Mouse (Mus musculus) layer of hippocampus, adult 18-20 months (tissue): ENCODE data around the gene Klhl35. TPM values are rescaled to one million over a fixed set of nuclear protein-coding genes. Genes with fewer than 3 reads are reported as not detected.
A peak's percentile ranks its signal among the peaks of the same experiment; 100 is the strongest.

Experiments used
- DNase-seq, 2 experiments: peaks; one replicate each; pipeline ENCODE4 v3.0.0; 2022; ENCODE audit warnings: low spot score in 2 of 2
- total RNA-seq, 2 experiments: library from RNA; stranded (reverse); gene quantifications; 2 replicates each; pipeline ENCODE4 v1.2.3; 2021

The Klhl35 gene
- total RNA-seq, 2 experiments from 2014 or later = 2.2 to 2.3 TPM

DNA sequence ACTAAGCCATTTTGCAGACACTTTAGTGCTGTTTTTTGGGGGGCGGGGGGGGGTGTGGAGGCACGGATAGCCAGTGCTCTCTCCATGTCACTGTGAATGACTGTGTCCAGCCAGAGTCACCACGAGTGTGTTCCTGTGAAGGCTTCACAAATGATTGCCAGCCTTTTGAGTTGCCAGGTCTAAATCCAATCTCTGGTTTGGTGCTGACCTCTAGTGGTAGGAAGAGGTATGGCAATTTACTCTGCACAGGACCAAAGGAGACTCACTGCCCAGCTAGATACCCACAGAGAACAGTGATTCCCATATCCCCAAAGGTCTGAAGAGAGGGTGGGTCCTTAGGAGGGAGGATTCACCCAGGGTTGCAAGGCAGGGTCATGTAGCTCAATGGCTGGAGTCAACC lies 15.1 kb upstream of the Klhl35 start:
- DNase-seq = peak; percentile 69 to 93

DNA sequence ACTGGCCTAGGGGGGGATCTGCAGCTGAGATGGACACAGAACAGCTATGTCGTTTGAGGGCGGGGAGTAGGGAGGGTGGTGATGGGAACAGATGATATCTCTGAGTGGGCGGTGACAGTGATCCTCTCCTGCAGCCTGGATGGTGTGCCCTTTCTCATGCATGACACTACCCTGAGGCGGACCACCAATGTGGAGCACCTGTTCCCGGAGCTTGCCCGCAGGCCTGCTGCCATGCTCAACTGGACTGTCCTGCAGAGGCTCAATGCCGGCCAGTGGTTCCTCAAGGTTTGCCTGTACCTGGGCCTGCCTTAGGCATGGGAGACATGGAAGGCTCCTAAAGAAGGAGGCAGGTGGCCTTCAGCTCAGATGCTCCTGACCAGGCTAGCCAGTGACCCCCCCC lies 12.9 kb upstream of the Klhl35 start:
- no peak for DNase-seq

DNA sequence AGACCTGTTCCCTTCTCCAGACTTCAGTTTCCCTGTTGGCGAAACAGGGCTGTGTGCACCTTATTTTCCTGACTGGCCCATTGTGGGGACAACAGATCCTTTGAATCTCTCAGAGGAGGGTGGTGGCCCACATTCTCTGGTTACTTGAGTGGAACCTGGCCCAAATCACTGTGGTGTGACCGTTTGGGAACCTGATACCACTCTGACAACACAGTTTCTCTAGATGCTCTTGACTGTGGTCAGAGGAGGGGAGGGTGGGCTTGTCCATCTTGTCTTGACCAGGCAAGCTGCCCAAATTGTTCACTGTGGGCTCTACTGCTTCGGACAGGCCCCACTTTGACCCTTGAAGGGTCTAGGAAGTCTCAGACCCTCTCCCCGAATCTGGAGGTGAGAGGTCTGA lies 11.8 kb upstream of the Klhl35 start:
- DNase-seq = no peak

DNA sequence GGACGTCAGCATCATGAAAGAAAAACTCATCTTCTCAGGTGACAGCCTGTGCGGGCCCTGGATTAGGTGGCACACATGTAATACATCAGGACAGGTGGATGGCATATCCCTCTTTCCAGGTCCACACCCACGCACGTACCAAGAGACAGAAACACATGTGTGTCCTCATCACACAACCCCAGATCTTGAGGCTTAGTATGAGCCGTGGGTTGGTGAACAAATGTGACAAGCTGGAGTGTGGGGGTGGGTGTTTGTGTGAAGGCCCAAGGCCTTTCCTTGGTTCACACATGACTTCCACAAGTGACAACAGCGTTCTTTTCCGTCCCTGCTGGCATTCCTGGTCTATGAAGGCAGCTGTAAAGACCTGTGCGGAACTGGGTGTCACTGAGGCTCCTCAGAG lies 7.0 kb upstream of the Klhl35 start:
- DNase-seq = peak in 1 of 2 experiments; percentile 68

DNA sequence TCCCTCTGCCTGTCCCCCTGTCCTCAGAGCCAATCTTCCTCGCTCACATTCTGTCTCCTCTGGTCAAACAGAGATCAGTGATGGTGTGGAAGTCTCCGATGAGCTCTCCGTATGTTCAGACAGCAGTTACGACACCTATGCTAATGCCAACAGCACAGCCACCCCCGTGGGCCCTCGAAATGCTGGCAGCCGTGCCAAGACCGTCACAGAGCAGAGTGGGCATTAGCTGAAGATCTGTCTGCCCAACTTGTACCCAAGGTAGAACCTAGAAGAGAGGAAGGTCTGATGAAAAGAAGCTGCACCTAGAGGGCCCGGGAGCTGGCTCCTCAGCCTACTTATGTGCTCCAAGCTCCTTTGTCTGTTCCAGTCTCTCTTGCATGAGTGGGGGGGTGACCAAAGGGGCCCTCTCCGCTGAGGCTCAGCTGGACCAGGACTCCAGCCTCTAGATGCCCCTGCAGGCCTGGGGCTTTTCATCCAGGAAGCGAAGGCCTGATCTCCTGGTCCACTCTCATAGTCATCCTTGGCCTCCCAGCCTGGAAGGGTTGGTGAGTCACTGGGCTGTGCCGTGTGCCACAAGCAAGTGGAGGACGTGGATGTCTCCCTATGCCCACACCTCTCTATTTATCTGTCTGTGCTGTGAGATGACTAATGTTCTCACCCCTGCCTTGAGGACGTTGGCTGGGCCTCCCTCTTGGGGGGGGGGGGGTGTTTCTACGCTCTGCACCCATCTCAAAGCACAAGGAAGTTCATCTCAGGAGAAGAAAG lies 5.7 kb upstream of the Klhl35 start:
- DNase-seq = no peak

DNA sequence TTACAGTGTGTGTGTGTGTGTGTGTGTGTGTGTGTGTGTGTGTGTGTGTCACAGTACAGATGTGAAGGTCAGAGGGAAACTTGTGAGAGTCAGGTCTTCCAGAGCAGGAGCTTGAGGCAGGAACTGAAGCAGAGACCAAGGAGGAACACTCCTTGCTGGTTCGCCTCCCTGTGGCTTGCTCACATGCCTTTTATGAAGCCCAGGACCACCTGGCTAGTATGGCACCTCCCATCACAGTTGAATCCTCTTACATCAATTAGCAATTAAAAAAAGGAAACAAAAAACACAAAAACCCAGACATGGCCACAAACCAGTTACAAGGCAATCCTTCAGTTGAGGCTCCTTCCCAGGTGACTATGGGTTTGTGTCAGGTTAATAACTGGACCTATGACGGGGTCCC lies 2.7 kb upstream of the Klhl35 start:
- DNase-seq = no peak

DNA sequence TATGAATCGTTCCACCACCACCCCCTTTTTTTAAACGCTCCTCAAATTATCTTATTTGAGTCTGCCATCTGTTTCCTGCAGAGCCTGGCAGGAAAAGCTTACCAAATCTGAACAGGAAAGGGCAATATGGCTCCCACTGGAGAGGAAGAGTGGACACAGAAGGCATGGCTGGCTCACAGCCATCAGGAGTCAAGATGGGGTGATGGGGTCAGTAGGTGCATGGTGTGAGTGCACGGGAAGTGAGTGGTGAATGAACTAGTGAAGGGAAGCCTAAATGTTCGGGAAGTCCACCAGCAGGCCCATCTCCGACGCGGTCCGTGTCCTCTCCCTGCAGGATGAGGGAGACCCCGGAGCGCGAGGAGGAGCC lies 2.1 kb downstream of the Klhl35 start:
- DNase-seq = peak in 1 of 2 experiments; percentile 62

DNA sequence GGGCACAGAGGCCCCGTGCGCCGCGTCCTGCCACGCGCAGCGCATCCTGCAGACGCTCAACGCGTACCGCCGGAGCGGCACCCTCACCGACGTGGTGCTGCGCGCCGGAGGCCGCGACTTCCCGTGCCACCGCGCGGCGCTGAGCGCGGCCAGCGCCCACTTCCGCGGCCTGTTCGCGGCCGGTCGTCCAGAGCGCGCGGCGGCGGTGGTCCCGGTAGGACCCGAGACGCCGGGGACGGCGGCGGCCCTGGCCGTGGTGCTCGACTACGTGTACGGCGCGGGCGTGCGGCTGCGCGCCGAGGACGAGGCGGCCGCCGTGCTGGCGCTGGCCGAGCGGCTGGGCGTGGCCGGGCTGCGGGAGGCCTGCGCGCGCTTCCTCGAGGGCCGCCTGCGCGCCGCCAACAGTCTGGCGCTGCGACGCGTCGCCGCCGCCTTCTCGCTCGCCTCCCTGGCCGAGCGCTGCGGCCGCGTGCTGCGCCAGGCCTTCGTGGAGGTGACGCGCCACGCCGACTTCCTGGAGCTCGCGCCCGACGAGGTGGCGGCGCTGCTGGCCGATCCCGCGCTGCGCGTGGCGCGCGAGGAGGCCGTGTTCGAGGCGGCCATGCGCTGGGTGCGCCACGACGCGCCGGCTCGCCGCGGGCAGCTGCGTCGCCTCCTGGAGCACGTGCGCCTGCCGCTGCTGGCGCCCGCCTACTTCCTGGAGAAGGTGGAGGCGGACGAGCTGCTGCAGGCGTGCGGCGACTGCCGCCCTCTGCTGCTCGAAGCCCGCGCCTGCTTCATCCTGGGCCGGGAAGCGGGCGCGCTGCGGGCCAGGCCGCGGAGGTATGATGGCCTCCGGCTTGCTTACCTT lies 2.7 kb downstream of the Klhl35 start:
- DNase-seq = peak; percentile 73 to 74

DNA sequence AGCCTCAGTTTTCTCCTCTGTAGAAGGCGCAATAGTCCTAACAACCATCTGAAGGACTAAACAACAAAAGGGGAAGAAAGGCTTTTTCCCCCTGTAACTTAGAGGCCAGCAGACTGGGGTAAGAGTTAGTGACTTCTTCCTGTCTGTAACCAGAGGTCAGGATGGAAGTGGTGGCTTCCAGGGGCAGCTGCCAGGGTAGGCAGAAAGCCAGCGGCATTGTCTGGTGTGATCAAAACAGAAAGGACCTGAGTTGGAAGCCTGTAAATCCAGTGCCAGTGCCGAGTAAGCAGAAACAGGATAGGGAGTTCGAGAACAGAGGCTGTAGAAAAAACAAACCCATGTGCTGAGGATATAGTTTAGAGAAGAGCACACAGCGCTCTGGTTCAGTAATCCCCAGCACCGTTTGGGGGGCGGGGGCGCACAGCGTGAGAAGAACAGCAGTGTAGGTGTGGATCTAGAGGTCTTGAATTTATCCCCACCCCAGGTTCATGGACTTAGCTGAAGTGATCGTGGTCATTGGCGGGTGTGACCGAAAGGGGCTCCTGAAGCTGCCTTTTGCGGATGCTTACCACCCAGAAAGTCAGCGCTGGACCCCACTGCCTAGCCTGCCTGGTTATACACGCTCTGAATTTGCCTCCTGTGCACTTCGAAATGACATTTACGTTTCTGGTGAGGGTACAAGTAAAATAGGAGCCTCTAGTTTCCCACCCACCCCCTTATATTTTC lies 4.0 kb downstream of the Klhl35 start:
- DNase-seq = no peak

DNA sequence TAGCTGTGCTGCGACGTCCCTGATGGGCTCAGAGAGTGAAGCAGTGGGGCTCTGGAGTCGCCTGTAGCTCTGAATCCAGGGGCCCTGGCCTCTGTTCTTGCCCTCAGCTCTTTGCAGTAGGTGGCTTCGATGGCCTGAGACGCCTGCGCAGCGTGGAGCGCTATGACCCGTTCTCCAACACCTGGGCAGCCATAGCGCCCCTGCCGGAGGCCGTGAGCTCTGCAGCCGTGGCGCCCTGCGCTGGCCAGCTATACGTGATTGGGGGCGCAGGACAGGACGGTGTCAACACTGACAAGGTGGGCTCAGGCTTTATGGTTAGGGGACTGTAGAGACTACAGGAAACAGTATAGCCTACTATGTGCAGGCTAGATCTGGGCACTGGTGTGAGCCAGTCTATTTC lies 5.8 kb downstream of the Klhl35 start:
- no peak for DNase-seq

DNA sequence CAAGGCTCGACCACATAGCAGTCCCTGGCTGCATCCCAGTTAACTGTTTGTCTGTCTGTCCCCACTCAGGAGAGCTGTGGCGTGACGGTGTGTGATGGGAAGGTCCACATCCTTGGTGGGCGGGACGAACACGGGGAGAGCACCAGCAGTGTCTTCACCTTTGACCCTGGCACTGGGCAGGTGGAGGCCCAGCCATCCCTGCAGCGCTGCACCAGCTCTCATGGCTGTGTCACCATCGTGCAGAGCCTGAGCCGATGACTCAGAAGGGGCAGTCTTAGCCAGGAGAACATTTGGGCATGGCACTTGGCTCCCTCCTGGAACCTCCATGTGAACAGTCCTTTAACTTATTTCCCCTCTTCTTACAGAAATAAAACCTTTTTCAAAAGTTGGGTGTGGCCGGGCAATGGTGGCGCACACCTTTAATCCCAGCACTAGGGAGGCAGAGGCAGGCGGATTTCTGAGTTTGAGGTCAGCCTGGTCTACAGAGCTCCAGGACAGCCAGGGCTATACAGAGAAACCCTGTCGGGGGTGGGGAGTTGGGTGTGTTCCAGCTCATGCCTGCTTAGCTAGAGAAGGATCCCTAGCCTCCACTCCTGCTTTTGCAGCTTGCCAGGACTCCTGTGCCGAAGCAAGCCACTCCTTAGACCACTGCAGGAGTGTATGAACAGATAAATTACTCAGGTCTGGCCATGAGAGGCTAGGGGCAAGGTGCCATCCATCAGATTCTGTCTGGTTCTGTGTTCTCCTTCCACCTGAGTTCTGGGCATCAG lies 8.0 kb downstream of the Klhl35 start:
- no peak for DNase-seq

DNA sequence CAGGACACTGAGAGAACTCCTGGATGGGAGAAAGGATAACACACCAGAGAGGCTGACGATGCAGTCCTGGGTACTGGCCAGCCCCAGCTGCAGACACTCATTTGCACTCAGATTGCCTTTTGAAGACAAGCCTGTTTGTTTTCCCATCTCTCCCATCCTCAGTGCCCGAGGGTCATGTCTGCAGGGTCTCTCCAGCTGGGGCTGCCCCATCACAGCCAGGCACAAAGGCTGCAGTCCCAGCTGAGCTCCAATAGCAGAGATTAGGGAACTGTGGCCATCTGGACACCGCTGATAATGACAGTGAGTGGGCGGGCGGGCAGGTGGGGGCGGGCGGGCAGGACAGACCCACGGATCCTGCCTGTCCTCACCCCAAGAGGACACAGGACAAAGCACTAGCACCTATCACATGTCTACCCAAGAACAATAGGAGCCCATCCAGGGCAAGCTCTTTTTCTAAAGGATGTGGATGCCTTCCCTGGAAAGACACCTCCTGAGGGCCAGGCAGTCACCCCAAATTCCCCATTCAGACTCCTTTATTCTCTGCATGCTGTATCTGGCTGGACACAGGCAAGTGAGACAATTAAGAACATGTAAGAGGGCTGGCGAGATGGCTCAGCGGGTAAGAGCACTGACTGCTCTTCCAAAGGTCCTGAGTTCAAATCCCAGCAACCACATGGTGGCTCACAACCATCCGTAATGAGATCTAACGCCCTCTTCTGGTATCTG lies 9.2 kb downstream of the Klhl35 start:
- DNase-seq = peak in 1 of 2 experiments; percentile 39

DNA sequence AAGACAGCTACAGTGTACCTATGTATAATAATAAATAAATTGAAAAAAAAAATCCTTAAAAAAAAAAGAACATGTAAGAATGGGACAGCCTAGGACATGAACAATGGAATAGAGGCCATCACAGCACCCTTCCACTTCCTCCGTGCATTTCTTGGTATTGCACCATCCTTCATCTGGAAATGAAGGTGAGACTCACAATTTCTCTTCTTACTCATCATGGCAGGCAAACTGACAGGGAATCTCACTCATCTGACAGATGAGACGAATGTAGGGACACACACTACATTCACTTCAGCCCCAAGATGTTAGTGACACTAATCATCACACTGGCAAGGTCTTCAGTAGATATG lies 9.7 kb downstream of the Klhl35 start:
- DNase-seq = no peak

DNA sequence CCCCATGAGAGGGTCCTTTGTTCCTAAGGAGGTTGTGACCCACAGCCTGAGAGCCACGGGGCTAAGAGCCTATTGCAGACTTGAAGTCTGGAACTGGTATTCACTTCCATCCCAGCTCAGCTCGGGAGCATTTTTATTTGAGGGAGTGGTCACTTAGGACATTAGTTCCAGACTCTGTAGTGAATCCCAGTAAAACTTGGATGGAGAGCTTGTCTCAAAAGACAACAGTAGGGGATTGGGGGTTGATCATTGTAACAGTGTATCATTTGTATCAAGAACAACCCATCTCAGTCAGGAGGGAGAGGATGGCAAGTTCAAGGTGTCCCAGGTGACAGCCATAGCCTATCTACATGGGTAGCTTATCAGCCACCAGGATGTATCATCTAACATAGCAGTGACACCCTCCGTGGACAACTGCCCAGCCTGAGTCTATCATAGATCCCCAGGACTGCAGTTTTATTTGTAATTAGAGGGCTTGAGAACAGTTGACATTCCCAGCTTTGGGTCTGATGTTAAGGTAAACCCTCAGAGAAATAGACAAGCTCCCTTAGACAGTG lies 10.8 kb downstream of the Klhl35 start:
- DNase-seq = no peak

DNA sequence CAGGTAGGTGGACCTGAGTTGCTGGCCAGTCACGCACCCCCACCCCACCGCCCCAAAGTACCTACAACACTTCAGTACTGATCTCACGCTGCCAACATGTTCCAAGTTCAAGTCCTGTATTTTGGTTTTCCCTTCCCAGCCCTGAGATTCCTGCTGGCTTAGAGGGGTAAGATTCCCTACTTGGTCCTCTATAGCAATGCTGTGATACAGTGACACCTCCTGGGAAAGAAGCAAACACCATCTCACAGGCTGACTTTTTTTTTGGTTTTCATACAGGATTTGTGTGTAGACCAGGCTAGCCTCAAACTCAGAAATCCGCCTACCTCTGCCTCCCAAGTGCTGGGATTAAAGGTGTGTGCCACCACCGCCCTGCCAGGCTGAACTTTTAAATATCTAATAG lies 11.4 kb downstream of the Klhl35 start:
- DNase-seq = no peak

DNA sequence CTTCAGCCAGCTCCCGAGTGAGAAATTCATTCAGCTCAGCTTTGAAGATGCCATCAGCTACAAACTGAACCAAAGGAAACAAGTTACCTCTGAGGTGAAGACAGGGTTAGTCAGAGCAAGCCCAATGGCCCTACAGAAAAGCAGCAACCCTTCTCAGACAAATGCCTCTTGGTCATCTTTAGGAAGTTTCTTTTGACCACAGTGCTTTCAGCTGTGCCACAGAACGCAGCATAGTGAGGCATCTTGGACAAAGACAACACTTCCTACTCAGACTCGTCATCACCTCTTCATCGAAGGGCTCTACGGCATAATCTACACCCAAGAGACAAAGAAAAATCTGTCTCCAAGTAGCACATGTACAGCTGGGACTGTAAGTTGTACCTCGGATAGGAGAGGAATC lies 16.8 kb downstream of the Klhl35 start:
- no peak for DNase-seq

DNA sequence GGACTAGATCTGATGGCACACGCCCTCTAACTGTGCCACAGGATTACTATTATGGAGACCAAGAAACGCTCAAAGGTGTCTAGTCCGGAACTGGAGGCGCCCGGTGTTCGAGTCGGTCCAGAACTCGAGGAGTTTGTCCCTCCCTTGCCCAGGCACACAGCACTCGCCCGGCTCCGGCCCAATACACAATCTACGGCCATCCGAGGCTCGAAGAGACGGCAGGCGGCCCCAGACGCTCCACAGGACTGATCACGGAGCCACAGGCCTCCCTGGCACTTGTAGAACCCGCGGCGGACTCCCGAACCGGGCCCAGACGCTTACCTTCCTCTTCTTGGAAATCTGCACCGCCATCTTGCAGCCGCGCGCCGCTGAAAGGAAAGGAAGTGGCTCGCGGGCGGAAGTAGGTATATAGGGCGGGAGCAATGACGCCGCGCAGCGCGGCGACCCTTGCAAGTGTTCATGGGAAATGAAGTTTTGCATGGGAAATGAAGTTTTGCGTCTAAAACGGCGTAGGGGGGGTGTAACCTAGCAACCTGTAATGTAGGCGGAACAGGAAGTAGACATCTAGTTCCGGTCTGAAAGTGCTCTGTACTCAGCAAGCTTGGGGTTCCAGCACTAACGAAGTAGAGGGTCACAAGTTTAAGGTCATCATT lies 17.6 kb downstream of the Klhl35 start, which contains the start of gene Rps3:
Rps3 (minus strand) TSS at position 468 of the 653 bp plus-strand sequence.
- DNase-seq = peak; percentile 94 to 99

DNA sequence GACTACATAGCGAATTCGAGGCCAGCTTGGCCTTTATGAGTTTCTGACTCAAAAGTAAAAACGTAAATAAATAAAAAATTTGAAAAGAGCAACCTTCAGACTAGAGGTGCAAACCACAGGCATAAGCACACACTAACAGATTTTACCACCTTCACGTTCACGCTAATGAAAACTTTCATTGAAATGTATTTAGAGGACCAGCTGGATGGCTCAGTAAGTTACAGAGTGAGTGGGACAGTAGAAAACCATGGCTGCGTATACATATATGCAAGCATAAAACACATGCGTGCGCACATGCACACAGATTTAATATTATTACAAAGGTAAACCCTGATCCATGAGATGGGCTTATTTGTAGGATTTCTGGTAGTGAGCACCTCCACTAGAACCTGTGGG lies 18.1 kb downstream of the Klhl35 start:
- no peak for DNase-seq

DNA sequence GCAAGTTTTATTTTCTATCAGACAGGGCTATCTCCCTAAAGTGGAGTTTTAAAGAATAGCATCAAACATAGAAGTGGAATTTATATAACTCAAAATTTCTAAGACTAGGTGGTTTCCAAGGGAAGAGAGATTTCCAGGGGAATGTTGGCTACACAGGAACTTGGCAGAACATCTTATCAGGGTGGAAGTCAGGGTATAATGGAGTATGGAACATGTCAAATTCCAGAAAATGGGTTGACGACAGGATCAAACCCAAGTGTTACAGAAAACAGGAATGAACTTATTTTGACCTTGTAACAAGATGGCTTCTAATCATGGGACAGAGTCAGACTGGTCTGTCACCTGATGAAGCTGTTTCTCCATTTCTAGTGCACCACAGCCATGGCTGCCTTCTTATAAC lies 18.9 kb downstream of the Klhl35 start:
- DNase-seq = no peak

DNA sequence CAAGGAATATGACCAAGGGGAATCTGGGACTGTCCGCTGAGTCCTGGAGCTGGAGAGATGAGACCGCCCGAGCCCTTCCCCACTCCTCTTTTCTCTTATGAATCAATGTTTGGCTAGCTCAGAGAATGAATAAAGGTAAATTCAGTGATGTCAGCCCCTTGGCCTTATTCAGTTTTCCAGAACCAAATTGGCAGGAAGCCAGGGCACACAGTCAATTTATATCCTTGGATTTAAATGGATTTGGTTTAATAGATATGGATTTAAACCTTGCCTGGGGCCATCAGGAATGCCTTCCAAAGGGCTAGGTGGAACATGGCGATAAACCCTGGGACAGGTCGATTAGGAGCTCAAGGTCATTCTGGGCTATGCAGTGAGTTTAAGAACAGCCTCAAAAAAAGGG lies 23.9 kb downstream of the Klhl35 start:
- no peak for DNase-seq
